Mouse (Mus musculus) E14TG2a.4 (cell line): ENCODE results near the gene Rnls.
A peak's percentile ranks its signal among the peaks of the same experiment; 100 is the strongest.

Source experiments
- CTCF ChIP-seq: conservative IDR thresholded peaks from 2 replicates; pipeline ENCODE4 v1.5.1; 2014; ENCODE audit warnings: low read length
- NANOG ChIP-seq: IDR thresholded peaks from 2 replicates; pipeline ENCODE4 v1.6.1; 2014; ENCODE audit warnings: borderline replicate concordance, low read length, mixed read lengths
- POU5F1 ChIP-seq: IDR thresholded peaks from 2 replicates; pipeline ENCODE4 v1.6.1; 2014; ENCODE audit warnings: low read length, borderline replicate concordance

DNA sequence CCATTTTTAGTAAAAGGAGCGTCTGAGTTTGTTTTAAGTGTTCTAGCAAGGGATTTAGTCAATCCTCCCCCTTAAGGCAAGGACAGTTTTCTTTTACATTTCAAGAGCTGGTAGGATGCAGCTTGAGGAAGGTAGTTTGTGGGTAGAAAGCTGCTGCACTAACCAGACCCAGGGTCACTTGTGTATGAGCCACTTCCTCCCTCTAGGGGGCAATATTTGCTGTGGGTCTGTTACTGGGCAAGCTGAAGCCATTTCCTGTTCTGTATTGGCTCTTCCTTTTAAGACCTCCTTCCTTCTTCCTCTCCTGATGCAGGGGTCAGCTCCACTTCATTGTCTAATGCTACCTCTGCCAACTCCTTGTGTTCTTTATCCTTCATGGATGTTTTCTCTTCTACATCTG is 273.2 kb downstream of the Rnls start:
- peak; percentile 42 for TF ChIP-seq CTCF
- no peak for TF ChIP-seq NANOG
- no peak for TF ChIP-seq POU5F1
